16 mouse cellular contexts compared by ENCODE assay signal in the genomic region with DNA sequence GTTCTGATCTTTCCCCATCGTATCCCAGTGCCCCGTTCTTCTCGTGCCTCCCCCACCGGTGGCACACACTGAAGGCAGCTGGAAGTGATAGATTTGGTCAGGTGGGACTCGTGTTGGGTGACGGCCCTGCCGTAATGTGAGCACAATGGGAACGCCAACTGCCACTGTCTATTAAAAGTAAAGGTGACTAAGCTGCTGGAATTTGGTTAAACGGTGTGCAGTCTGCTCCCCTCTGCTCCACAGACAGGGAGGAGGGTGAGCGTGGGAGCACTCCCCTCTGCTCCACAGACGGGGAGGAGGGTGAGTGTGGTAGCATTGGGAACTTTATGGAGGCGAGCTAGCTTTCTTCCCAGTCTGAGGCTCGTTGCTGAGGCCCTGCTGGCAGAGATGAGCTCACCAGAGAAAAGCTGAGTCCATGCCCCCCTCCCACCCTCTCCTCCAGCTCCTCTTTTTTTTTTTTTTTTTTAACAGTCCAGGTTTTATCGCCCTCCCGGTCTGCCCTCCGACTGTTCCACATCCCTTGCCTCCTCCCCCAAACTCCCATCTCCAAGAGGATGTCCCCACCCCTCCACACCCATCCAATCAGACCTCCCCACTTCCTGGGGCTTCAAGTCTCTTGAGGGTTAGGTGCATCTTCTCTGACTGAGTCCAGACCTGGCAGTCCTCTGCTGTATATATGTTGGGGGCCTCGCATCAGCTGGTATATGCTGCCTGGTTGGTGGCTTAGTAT. TPM values are rescaled to one million over a fixed set of nuclear protein-coding genes. Genes with fewer than 3 reads are reported as not detected.
DNase-seq lines count a peak whose midpoint lies in the region; ATAC-seq and TF ChIP-seq lines count a peak whose summit lies in the region.
"Had no signal": no experiment of that assay in that cellular context is flagged by ENCODE, and none has a peak within 500 bp of the region (broad histone marks: within the 10 kb centered on the region; RNA-seq: fewer than 3 reads in every experiment).

No protein-coding gene starts in this region.

- no peak overlapping the region for H3K27ac ChIP-seq in kidney, embryonic 14.5 days (ENCODE audit: low read depth, low read length)
- H3K27ac ChIP-seq in limb, embryonic 11.5 days (replicated peaks; ENCODE audit: low read depth, low read length) = no peak overlapping the region
- no peak overlapping the region for H3K27ac ChIP-seq in limb, embryonic 10.5 days
- H3K27ac ChIP-seq in limb, embryonic 14.5 days (replicated peaks; ENCODE audit: low read depth, low read length) = no peak overlapping the region
- H3K27ac ChIP-seq: forebrain, embryonic 13.5 days; hindbrain, embryonic 14.5 days; liver, embryonic 13.5 days; midbrain, embryonic 13.5 days had no signal

- no peak overlapping the region for H3K4me3 ChIP-seq in kidney, embryonic 14.5 days (ENCODE audit: low read length)
- H3K4me3 ChIP-seq in limb, embryonic 11.5 days (ENCODE audit: low read depth, low read length) = no peak overlapping the region
- no peak overlapping the region for H3K4me3 ChIP-seq in limb, embryonic 10.5 days
- no peak overlapping the region for H3K4me3 ChIP-seq in limb, embryonic 14.5 days (replicated peaks; ENCODE audit: low read length)
- H3K4me3 ChIP-seq: forebrain, embryonic 13.5 days; liver, embryonic 13.5 days; midbrain, embryonic 13.5 days had no signal

- no peak for DNase-seq in kidney, postnatal 14 days
- DNase-seq in limb, embryonic 11.5 days (ENCODE audit: low spot score) = no peak
- DNase-seq in limb, embryonic 10.5 days (ENCODE audit: low spot score) = no peak
- peak; percentile 48 for DNase-seq in ZHBTc4 (ENCODE audit: low read depth, low spot score)
- DNase-seq in limb, embryonic 14.5 days (ENCODE audit: low spot score) = peak; percentile 25
- no peak for DNase-seq in cerebellum, postnatal 4 days (ENCODE audit: low spot score in 2 of 2)
- no peak for DNase-seq in spleen, adult 12 weeks (ENCODE audit: low spot score)
- DNase-seq: adrenal gland, adult 2 months; cerebellum, adult 8-10 months; liver, embryonic 13.5 days; thymus, postnatal 36 days had no signal

- peaks cover 9% of the 10 kb centered on the region; the same call in 1 of the 2 replicates for H3K36me3 ChIP-seq in kidney, embryonic 14.5 days (ENCODE audit: control insufficient read depth, insufficient read depth, low read length)
- peaks cover 3% of the 10 kb centered on the region; the same call in 1 of the 2 replicates for H3K36me3 ChIP-seq in limb, embryonic 11.5 days (ENCODE audit: control insufficient read depth, insufficient read depth, low read length)
- H3K36me3 ChIP-seq in limb, embryonic 10.5 days = peaks cover 27% of the 10 kb centered on the region
- peaks cover 11% of the 10 kb centered on the region for H3K36me3 ChIP-seq in limb, embryonic 14.5 days (ENCODE audit: control insufficient read depth, insufficient read depth, low read length)

- no peak for TF ChIP-seq POLR2A in limb, embryonic 14.5 days (IDR thresholded peaks at IDR 0.05; ENCODE audit: borderline replicate concordance, extremely low read depth, insufficient read depth, insufficient read length)

- H3K4me2 ChIP-seq in kidney, embryonic 14.5 days (replicated peaks; ENCODE audit: low read depth, low read length) = no peak overlapping the region
- no peak overlapping the region for H3K4me2 ChIP-seq in limb, embryonic 11.5 days (ENCODE audit: low read depth, severe bottlenecking)
- H3K4me2 ChIP-seq in limb, embryonic 14.5 days (replicated peaks; ENCODE audit: low read depth, low read length, severe bottlenecking) = no peak overlapping the region
- H3K4me2 ChIP-seq: forebrain, embryonic 13.5 days; hindbrain, embryonic 14.5 days; liver, embryonic 13.5 days; midbrain, embryonic 13.5 days had no signal

- 0 out of 2 replicates have a peak, but pooled peaks have one; percentile 10 for ATAC-seq in kidney, embryonic 14.5 days (ENCODE audit: low FRiP score, low TSS enrichment)
- peak; percentile 53 for ATAC-seq in limb, embryonic 11.5 days (ENCODE audit: insufficient number of reproducible peaks, low FRiP score, low TSS enrichment, low read depth)
- ATAC-seq in limb, embryonic 14.5 days (ENCODE audit: low FRiP score, low read depth) = peak; percentile 81
- ATAC-seq: forebrain, embryonic 13.5 days; intestine, postnatal 0 days; midbrain, embryonic 13.5 days had no signal

- H3K9me3 ChIP-seq in kidney, embryonic 14.5 days (ENCODE audit: control insufficient read depth, low read length) = no peaks in the 10 kb centered on the region
- H3K9me3 ChIP-seq in limb, embryonic 11.5 days (ENCODE audit: control insufficient read depth, low read length) = no peaks in the 10 kb centered on the region
- H3K9me3 ChIP-seq in limb, embryonic 10.5 days (replicated peaks) = no peaks in the 10 kb centered on the region
- H3K9me3 ChIP-seq in limb, embryonic 14.5 days (ENCODE audit: control insufficient read depth, low read length) = no peaks in the 10 kb centered on the region
- H3K9me3 ChIP-seq: forebrain, embryonic 13.5 days; liver, embryonic 13.5 days; midbrain, embryonic 13.5 days had no signal

- no peak overlapping the region for H3K9ac ChIP-seq in kidney, embryonic 14.5 days (ENCODE audit: low read depth, low read length)
- no peak overlapping the region for H3K9ac ChIP-seq in limb, embryonic 11.5 days (ENCODE audit: low read length)
- H3K9ac ChIP-seq in limb, embryonic 14.5 days (ENCODE audit: low read depth, low read length, severe bottlenecking) = no peak overlapping the region
- H3K9ac ChIP-seq: forebrain, embryonic 13.5 days; hindbrain, embryonic 14.5 days; liver, embryonic 13.5 days; midbrain, embryonic 13.5 days had no signal

- no peaks in the 10 kb centered on the region for H3K27me3 ChIP-seq in kidney, embryonic 14.5 days (ENCODE audit: control insufficient read depth, insufficient read depth, low read length)
- H3K27me3 ChIP-seq in limb, embryonic 11.5 days (ENCODE audit: control insufficient read depth, insufficient read depth, low read length) = no peaks in the 10 kb centered on the region
- no peaks in the 10 kb centered on the region for H3K27me3 ChIP-seq in limb, embryonic 10.5 days (ENCODE audit: low read depth, poor library complexity, severe bottlenecking)
- H3K27me3 ChIP-seq in limb, embryonic 14.5 days (ENCODE audit: control insufficient read depth, insufficient read depth, low read length) = no peaks in the 10 kb centered on the region
- H3K27me3 ChIP-seq: forebrain, embryonic 13.5 days; liver, embryonic 13.5 days; midbrain, embryonic 13.5 days had no signal

- no peaks in the 10 kb centered on the region for H3K4me1 ChIP-seq in kidney, embryonic 14.5 days (ENCODE audit: control insufficient read depth, insufficient read depth, low read length)
- H3K4me1 ChIP-seq in limb, embryonic 11.5 days (ENCODE audit: control insufficient read depth, insufficient read depth, low read length) = peaks cover 3% of the 10 kb centered on the region; the same call in 1 of the 2 replicates
- peaks cover 3% of the 10 kb centered on the region; the same call in 1 of the 2 replicates for H3K4me1 ChIP-seq in limb, embryonic 10.5 days
- no peaks in the 10 kb centered on the region for H3K4me1 ChIP-seq in limb, embryonic 14.5 days (ENCODE audit: control insufficient read depth, insufficient read depth, low read length)

- 29% methylated on average over 17 of the region's 17 CpGs for WGBS in kidney, embryonic 14.5 days
- 49% methylated on average over 17 of the region's 17 CpGs for WGBS in limb, embryonic 11.5 days
- WGBS in limb, embryonic 10.5 days = 53% methylated on average over 17 of the region's 17 CpGs
- 34% methylated on average over 17 of the region's 17 CpGs for WGBS in limb, embryonic 14.5 days

RNA-seq across cellular contexts. Expression of a gene that starts 10.5 kb away (rescaled TPM):
- 1,151 and 1,339 TPM in 2 replicates for polyA plus RNA-seq in kidney, embryonic 14.5 days (2014; fragmentation: Nextera tagmentation; extraction: Ambion mirVana)
- polyA plus RNA-seq in limb, embryonic 11.5 days (2014; fragmentation: Nextera tagmentation; extraction: Ambion mirVana) = 1,077 and 1,093 TPM in 2 replicates
- polyA plus RNA-seq in limb, embryonic 10.5 days (2016; fragmentation: Nextera tagmentation; extraction: Ambion mirVana) = 830 and 926 TPM in 2 replicates
- polyA plus RNA-seq in limb, embryonic 14.5 days (2012; rRNA removed) = 2,516 and 2,539 TPM in 2 replicates
- 1,237 and 1,305 TPM in 2 replicates for polyA plus RNA-seq in limb, embryonic 14.5 days (2014; fragmentation: Nextera tagmentation; extraction: Ambion mirVana)

Comparison
In these comparisons a context has a peak if more than half of its experiments do, and no peak if none do; other contexts are left out.
1. DNase-seq: peak in ZHBTc4 (single experiment) and limb, embryonic 14.5 days (single experiment); none in kidney, postnatal 14 days (single experiment), limb, embryonic 11.5 days (single experiment), limb, embryonic 10.5 days (single experiment), cerebellum, postnatal 4 days (0 of 2) and spleen, adult 12 weeks (single experiment).
2. ATAC-seq: peak in every context shown above with its lines; median percentile 81 in limb, embryonic 14.5 days; 53 in limb, embryonic 11.5 days; 10 in kidney, embryonic 14.5 days.